Mouse (Mus musculus) forebrain, embryonic 15.5 days (tissue): ENCODE measurements at regions not wholly inside any gene's neighbourhood (a gene's known extent, or its start where the extent isn't known, plus 50 kb on each side); places are given as distances from the start of the nearest gene placed in this dataset.

Experiments used
- ATAC-seq: fragments of 200-750 bp; cut with Nextera tagmentation; replicated peaks from 2 replicates; pipeline ENCODE4 v1.8.0; 2017; ENCODE audit warnings: mild to moderate bottlenecking, moderate TSS enrichment, moderate library complexity
- H3K27ac ChIP-seq: fragments of 300-500 bp; sonication (generic); replicated peaks from 2 replicates; pipeline ENCODE4 v1.5.1; 2015; ENCODE audit warnings: mild to moderate bottlenecking, inconsistent platforms
- H3K27me3 ChIP-seq: fragments of 300-500 bp; sonication (generic); 2 replicates; pipeline ENCODE4 v1.6.1; 2015; ENCODE audit warnings: inconsistent platforms
- H3K36me3 ChIP-seq: fragments of 300-500 bp; sonication (generic); 2 replicates; pipeline ENCODE4 v1.6.1; 2015; ENCODE audit warnings: mild to moderate bottlenecking, inconsistent platforms
- H3K4me1 ChIP-seq: fragments of 300-500 bp; sonication (generic); 2 replicates; pipeline ENCODE4 v1.6.1; 2015; ENCODE audit warnings: inconsistent platforms
- H3K4me2 ChIP-seq: fragments of 300-500 bp; sonication (generic); replicated peaks from 2 replicates; pipeline ENCODE4 v1.6.1; 2015; ENCODE audit warnings: mild to moderate bottlenecking, inconsistent platforms
- H3K4me3 ChIP-seq: fragments of 300-500 bp; sonication (generic); 2 replicates; pipeline ENCODE4 v1.5.1; 2015; ENCODE audit warnings: mild to moderate bottlenecking, inconsistent platforms
- H3K9ac ChIP-seq: fragments of 300-500 bp; sonication (generic); replicated peaks from 2 replicates; pipeline ENCODE4 v1.6.1; 2015; ENCODE audit warnings: mild to moderate bottlenecking, inconsistent platforms
- H3K9me3 ChIP-seq: fragments of 300-500 bp; sonication (generic); 2 replicates; pipeline ENCODE4 v1.6.1; 2016; ENCODE audit warnings: inconsistent platforms
- WGBS: fragments of 180-500 bp; shearing (Covaris S2); methylation state at CpG from one replicate; pipeline ENCODE4 v1.1.7; 2015; ENCODE audit warnings: mixed read lengths; 5-methylcytosine and 5-hydroxymethylcytosine counted together

GRCm38 (mm10) chr15:15443271-15443670 is 1285.3 kb upstream of the Cdh9 start:
- Histone ChIP-seq H3K36me3 (no peaks in the 10 kb centered on the region), H3K27me3 (no peaks in the 10 kb centered on the region), H3K9ac (no peak overlapping the region), H3K4me2 (no peak overlapping the region), H3K4me3 (no peak overlapping the region), H3K27ac (no peak overlapping the region), H3K4me1 (no peaks in the 10 kb centered on the region), H3K9me3 (no peaks in the 10 kb centered on the region)
- WGBS: 93% methylated on average over 15 of the region's 15 CpGs
- ATAC-seq: no peak

GRCm38 (mm10) chr15:15477702-15478101 is 1250.9 kb upstream of the Cdh9 start:
- H3K4me3 ChIP-seq: no peak overlapping the region
- H3K9me3 ChIP-seq: no peaks in the 10 kb centered on the region
- H3K27ac ChIP-seq: no peak overlapping the region
- no peaks in the 10 kb centered on the region for H3K27me3 ChIP-seq
- H3K4me2 ChIP-seq: no peak overlapping the region
- no peaks in the 10 kb centered on the region for H3K36me3 ChIP-seq
- no peak overlapping the region for H3K9ac ChIP-seq
- no peak for ATAC-seq
- WGBS: 83% methylated on average over 2 of the region's 2 CpGs
- no peaks in the 10 kb centered on the region for H3K4me1 ChIP-seq

- no peak overlapping the region for H3K4me2 ChIP-seq
- no peaks in the 10 kb centered on the region for H3K27me3 ChIP-seq
- H3K9me3 ChIP-seq: no peaks in the 10 kb centered on the region
- no peak overlapping the region for H3K4me3 ChIP-seq
- H3K9ac ChIP-seq: no peak overlapping the region
- no peak for ATAC-seq
- H3K36me3 ChIP-seq: no peaks in the 10 kb centered on the region
- WGBS: 95% methylated on average over 4 of the region's 4 CpGs
- H3K27ac ChIP-seq: no peak overlapping the region
- H3K4me1 ChIP-seq: no peaks in the 10 kb centered on the region
These were observed 1228.3 kb upstream of the Cdh9 start for GRCm38 (mm10) chr15:15500276-15500675.

- H3K36me3 ChIP-seq: no peaks in the 10 kb centered on the region
- no peak overlapping the region for H3K9ac ChIP-seq
- H3K4me2 ChIP-seq: no peak overlapping the region
- no peaks in the 10 kb centered on the region for H3K4me1 ChIP-seq
- WGBS: 91% methylated on average over 1 of the region's 1 CpGs
- no peak for ATAC-seq
- no peak overlapping the region for H3K4me3 ChIP-seq
- no peaks in the 10 kb centered on the region for H3K9me3 ChIP-seq
- H3K27me3 ChIP-seq: no peaks in the 10 kb centered on the region
- no peak overlapping the region for H3K27ac ChIP-seq
These were observed 1189.6 kb upstream of the Cdh9 start for GRCm38 (mm10) chr15:15538944-15539343.

GRCm38 (mm10) chr15:15559148-15559752 is 1169.3 kb upstream of the Cdh9 start:
- H3K4me3 ChIP-seq: no peak overlapping the region
- H3K27me3 ChIP-seq: no peaks in the 10 kb centered on the region
- H3K27ac ChIP-seq: no peak overlapping the region
- H3K4me1 ChIP-seq: no peaks in the 10 kb centered on the region
- H3K36me3 ChIP-seq: no peaks in the 10 kb centered on the region
- WGBS: 94% methylated on average over 4 of the region's 4 CpGs
- ATAC-seq: no peak
- H3K4me2 ChIP-seq: no peak overlapping the region
- no peaks in the 10 kb centered on the region for H3K9me3 ChIP-seq
- H3K9ac ChIP-seq: no peak overlapping the region

GRCm38 (mm10) chr15:15582300-15582880 is 1146.2 kb upstream of the Cdh9 start:
- Histone ChIP-seq H3K4me2 (no peak overlapping the region), H3K9me3 (no peaks in the 10 kb centered on the region), H3K9ac (no peak overlapping the region), H3K4me3 (no peak overlapping the region), H3K27ac (no peak overlapping the region), H3K36me3 (no peaks in the 10 kb centered on the region), H3K27me3 (no peaks in the 10 kb centered on the region), H3K4me1 (no peaks in the 10 kb centered on the region)
- ATAC-seq: no peak
- WGBS: 92% methylated on average over 2 of the region's 2 CpGs

- no peaks in the 10 kb centered on the region for H3K36me3 ChIP-seq
- no peak overlapping the region for H3K9ac ChIP-seq
- H3K27me3 ChIP-seq: no peaks in the 10 kb centered on the region
- no peak for ATAC-seq
- no peaks in the 10 kb centered on the region for H3K4me1 ChIP-seq
- no peaks in the 10 kb centered on the region for H3K9me3 ChIP-seq
- no peak overlapping the region for H3K27ac ChIP-seq
- no peak overlapping the region for H3K4me2 ChIP-seq
- no peak overlapping the region for H3K4me3 ChIP-seq
These were observed 1110.6 kb upstream of the Cdh9 start for GRCm38 (mm10) chr15:15617976-15618375.

- Histone ChIP-seq H3K27me3 (no peaks in the 10 kb centered on the region), H3K9me3 (no peaks in the 10 kb centered on the region), H3K4me1 (no peaks in the 10 kb centered on the region), H3K4me2 (no peak overlapping the region), H3K36me3 (no peaks in the 10 kb centered on the region), H3K27ac (no peak overlapping the region), H3K4me3 (no peak overlapping the region), H3K9ac (no peak overlapping the region)
- 56% methylated on average over 2 of the region's 2 CpGs for WGBS
- ATAC-seq: peak; percentile 80; the same call in 1 of the 2 replicates
These were observed 1099.3 kb upstream of the Cdh9 start for GRCm38 (mm10) chr15:15629304-15629703.

GRCm38 (mm10) chr15:15630283-15630682 is 1098.3 kb upstream of the Cdh9 start:
- H3K27me3 ChIP-seq: no peaks in the 10 kb centered on the region
- H3K9me3 ChIP-seq: no peaks in the 10 kb centered on the region
- no peak overlapping the region for H3K4me2 ChIP-seq
- H3K27ac ChIP-seq: no peak overlapping the region
- no peak overlapping the region for H3K9ac ChIP-seq
- ATAC-seq: peak; percentile 16; the same call in 1 of the 2 replicates
- WGBS: 86% methylated on average over 7 of the region's 7 CpGs
- no peaks in the 10 kb centered on the region for H3K36me3 ChIP-seq
- H3K4me3 ChIP-seq: no peak overlapping the region
- H3K4me1 ChIP-seq: no peaks in the 10 kb centered on the region

GRCm38 (mm10) chr15:15637130-15637529 is 1091.4 kb upstream of the Cdh9 start:
- WGBS: 66% methylated on average over 2 of the region's 2 CpGs
- ATAC-seq: peak; percentile 68

GRCm38 (mm10) chr15:15648734-15649133 is 1079.8 kb upstream of the Cdh9 start:
- no peaks in the 10 kb centered on the region for H3K27me3 ChIP-seq
- no peaks in the 10 kb centered on the region for H3K36me3 ChIP-seq
- ATAC-seq: no peak
- 84% methylated on average over 5 of the region's 5 CpGs for WGBS
- no peak overlapping the region for H3K4me2 ChIP-seq
- no peaks in the 10 kb centered on the region for H3K9me3 ChIP-seq
- H3K4me3 ChIP-seq: no peak overlapping the region
- H3K4me1 ChIP-seq: no peaks in the 10 kb centered on the region
- no peak overlapping the region for H3K27ac ChIP-seq
- no peak overlapping the region for H3K9ac ChIP-seq

More at GRCm38 (mm10) chr15:15637130-15637529, 1091.4 kb upstream of the Cdh9 start:
- Histone ChIP-seq H3K27ac (no peak overlapping the region), H3K4me1 (no peaks in the 10 kb centered on the region), H3K9me3 (no peaks in the 10 kb centered on the region), H3K27me3 (no peaks in the 10 kb centered on the region), H3K4me2 (no peak overlapping the region), H3K4me3 (no peak overlapping the region), H3K9ac (no peak overlapping the region), H3K36me3 (no peaks in the 10 kb centered on the region)

- Histone ChIP-seq H3K9ac (no peak overlapping the region), H3K36me3 (no peaks in the 10 kb centered on the region), H3K9me3 (no peaks in the 10 kb centered on the region), H3K4me2 (no peak overlapping the region), H3K27me3 (no peaks in the 10 kb centered on the region), H3K4me3 (no peak overlapping the region), H3K27ac (no peak overlapping the region), H3K4me1 (no peaks in the 10 kb centered on the region)
- no peak for ATAC-seq
These were observed 1061.8 kb upstream of the Cdh9 start for GRCm38 (mm10) chr15:15666744-15667143.

GRCm38 (mm10) chr15:15692713-15693112 is 1035.8 kb upstream of the Cdh9 start:
- ATAC-seq: no peak
- no peaks in the 10 kb centered on the region for H3K4me1 ChIP-seq
- H3K4me3 ChIP-seq: no peak overlapping the region
- 75% methylated on average over 2 of the region's 2 CpGs for WGBS
- H3K36me3 ChIP-seq: no peaks in the 10 kb centered on the region
- H3K27me3 ChIP-seq: no peaks in the 10 kb centered on the region
- H3K9me3 ChIP-seq: no peaks in the 10 kb centered on the region
- H3K4me2 ChIP-seq: no peak overlapping the region
- H3K27ac ChIP-seq: no peak overlapping the region
- H3K9ac ChIP-seq: no peak overlapping the region
